17 mouse cellular contexts compared by ENCODE assay signal in the genomic region with DNA sequence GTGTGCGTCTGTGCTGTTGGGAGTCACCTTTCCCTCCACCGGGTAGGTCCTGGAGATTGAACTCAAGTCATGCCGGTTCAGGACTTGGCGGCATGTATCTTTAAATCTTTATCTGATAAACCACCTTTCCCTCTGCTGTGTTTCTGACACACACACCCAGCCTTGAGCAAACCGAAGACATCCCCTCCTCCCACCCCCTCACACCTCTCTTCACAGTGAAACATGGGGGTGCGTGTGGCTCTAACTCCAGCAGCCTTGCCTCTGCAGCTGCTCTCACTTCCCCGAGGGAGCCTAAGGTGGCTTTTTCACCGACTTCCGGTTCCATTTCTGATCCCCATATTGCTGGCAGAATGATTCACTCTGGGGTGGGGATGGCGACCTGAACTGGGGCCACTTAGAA. TPM values are rescaled to one million over a fixed set of nuclear protein-coding genes. Genes with fewer than 3 reads are reported as not detected.
DNase-seq lines count a peak whose midpoint lies in the region; ATAC-seq and TF ChIP-seq lines count a peak whose summit lies in the region.
"Had no signal": no experiment of that assay in that cellular context is flagged by ENCODE, and none has a peak within 500 bp of the region (broad histone marks: within the 10 kb centered on the region; RNA-seq: fewer than 3 reads in every experiment).

No protein-coding gene starts in this region.

- H3K9ac ChIP-seq in heart, postnatal 0 days (replicated peaks; ENCODE audit: low read depth, low read length): no peak overlapping the region
- H3K9ac ChIP-seq: embryonic facial prominence, embryonic 12.5 days; liver, embryonic 14.5 days had no signal

- TF ChIP-seq CTCF in heart, postnatal 0 days (IDR thresholded peaks at IDR 0.05; ENCODE audit: low read depth): no peak
- no peak for TF ChIP-seq CTCF in olfactory bulb, adult 2 months (IDR thresholded peaks at IDR 0.05; ENCODE audit: insufficient read depth, low read depth, low read length)

- H3K9me3 ChIP-seq in heart, postnatal 0 days (replicated peaks; ENCODE audit: control insufficient read depth, low read length): no peaks in the 10 kb centered on the region
- no peaks in the 10 kb centered on the region for H3K9me3 ChIP-seq in midbrain, embryonic 10.5 days (replicated peaks)
- H3K9me3 ChIP-seq: embryonic facial prominence, embryonic 12.5 days; heart, embryonic 10.5 days had no signal

- H3K27ac ChIP-seq in heart, postnatal 0 days (ENCODE audit: low read depth): peak overlapping the region; percentile 63; the same call in 1 of the 2 replicates
- peak overlapping the region; percentile 30; the same call in 1 of the 2 replicates for H3K27ac ChIP-seq in olfactory bulb, adult 2 months (ENCODE audit: insufficient read depth, low read depth, low read length)
- H3K27ac ChIP-seq in midbrain, embryonic 10.5 days (replicated peaks): no peak overlapping the region
- H3K27ac ChIP-seq: embryonic facial prominence, embryonic 12.5 days; heart, embryonic 10.5 days; liver, embryonic 14.5 days had no signal

- no peak for TF ChIP-seq POLR2A in olfactory bulb, adult 2 months (IDR thresholded peaks at IDR 0.05; ENCODE audit: insufficient read depth, low read depth, low read length)

- no peaks in the 10 kb centered on the region for H3K36me3 ChIP-seq in heart, postnatal 0 days (replicated peaks; ENCODE audit: control insufficient read depth, insufficient read depth, low read length)
- H3K36me3 ChIP-seq in midbrain, embryonic 10.5 days: no peaks in the 10 kb centered on the region
- H3K36me3 ChIP-seq: embryonic facial prominence, embryonic 12.5 days; heart, embryonic 10.5 days had no signal

- 73% methylated on average over 10 of the region's 10 CpGs for WGBS in heart, postnatal 0 days
- 74% methylated on average over 10 of the region's 10 CpGs for WGBS in olfactory bulb, adult 2 months
- WGBS in midbrain, embryonic 10.5 days: 89% methylated on average over 10 of the region's 10 CpGs

- no peak for TF ChIP-seq EP300 in heart, postnatal 0 days (IDR thresholded peaks at IDR 0.05; ENCODE audit: low read depth)

- DNase-seq in heart, postnatal 0 days (ENCODE audit: low spot score): no peak
- DNase-seq in heart, postnatal 4 days: no peak
- DNase-seq in thymus, postnatal 4 days: peak; percentile 74
- DNase-seq in frontal cortex, postnatal 36 days (ENCODE audit: low spot score in 2 of 2): no peak
- no peak for DNase-seq in midbrain, embryonic 10.5 days (ENCODE audit: low spot score)
- DNase-seq in cerebellum, adult 11-12 months: no peak
- DNase-seq: cerebellum, adult 11 months; cerebellum, postnatal 36 days; kidney, postnatal 36 days; layer of hippocampus, postnatal 36 days; right cerebral cortex, adult 18-20 months had no signal

- H3K4me2 ChIP-seq in heart, postnatal 0 days (ENCODE audit: low read depth, low read length): no peak overlapping the region
- H3K4me2 ChIP-seq: embryonic facial prominence, embryonic 12.5 days had no signal

- no peaks in the 10 kb centered on the region for H3K27me3 ChIP-seq in heart, postnatal 0 days (ENCODE audit: control insufficient read depth, insufficient read depth, low read length)
- peaks cover 12% of the 10 kb centered on the region; the same call in 1 of the 2 replicates for H3K27me3 ChIP-seq in midbrain, embryonic 10.5 days (ENCODE audit: low read depth, poor library complexity, severe bottlenecking)
- H3K27me3 ChIP-seq: embryonic facial prominence, embryonic 12.5 days had no signal

- H3K4me1 ChIP-seq in heart, postnatal 0 days (ENCODE audit: control insufficient read depth, insufficient read depth): no peaks in the 10 kb centered on the region
- peaks cover 6% of the 10 kb centered on the region; the same call in 1 of the 2 replicates for H3K4me1 ChIP-seq in olfactory bulb, adult 2 months (ENCODE audit: control insufficient read depth, insufficient read depth, low read length)
- H3K4me1 ChIP-seq in midbrain, embryonic 10.5 days: 0 out of 2 replicates have a peak, but pooled peaks cover 3% of the 10 kb centered on the region

- H3K4me3 ChIP-seq in heart, postnatal 0 days (ENCODE audit: low read depth, low read length): no peak overlapping the region
- H3K4me3 ChIP-seq in olfactory bulb, adult 2 months (ENCODE audit: insufficient read depth, low read depth, low read length): no peak overlapping the region
- H3K4me3 ChIP-seq in midbrain, embryonic 10.5 days: no peak overlapping the region
- H3K4me3 ChIP-seq: embryonic facial prominence, embryonic 12.5 days; heart, embryonic 10.5 days had no signal

- no peak for ATAC-seq in heart, postnatal 0 days (ENCODE audit: insufficient read depth, low read depth)
- ATAC-seq in activated CD4-positive, CD25-positive, alpha-beta regulatory T cell, adult 4 months: peak; percentile 63
- ATAC-seq: intestine, postnatal 0 days had no signal

RNA-seq across cellular contexts. Expression of a gene that starts 52.8 kb away (rescaled TPM):
- total RNA-seq in heart, postnatal 0 days (2014; rRNA removed; ENCODE audit: low replicate concordance): 6.4 and 6.8 TPM in 2 replicates
- 8.2 and 9.9 TPM in 2 replicates for polyA plus RNA-seq in heart, postnatal 0 days (2015; fragmentation: Nextera tagmentation; extraction: Ambion mirVana)
- total RNA-seq in heart, postnatal 4 days (2021): 10 to 100 TPM; 15.3 to 18.4 TPM
- 1 to 10 TPM; 7.1 to 9.3 TPM for polyA plus RNA-seq in activated CD4-positive, CD25-positive, alpha-beta regulatory T cell, adult 4 months (2017; shearing (Covaris generic))
- not detected in 2 replicates for polyA plus RNA-seq in olfactory bulb, adult 2 months (2012; ENCODE audit: insufficient read depth, insufficient read length, low replicate concordance, missing spikeins)
- 15.1 and 16.2 TPM in 2 replicates for polyA plus RNA-seq in midbrain, embryonic 10.5 days (2016; fragmentation: Nextera tagmentation; extraction: Ambion mirVana)
